Mouse (Mus musculus) heart, postnatal 4 days (tissue): ENCODE data around the gene Lhpp. TPM values are rescaled to one million over a fixed set of nuclear protein-coding genes. Genes with fewer than 3 reads are reported as not detected.
A peak's percentile ranks its signal among the peaks of the same experiment; 100 is the strongest.

Experiments
- DNase-seq: peaks from one replicate; pipeline ENCODE4 v3.0.0; 2021
- total RNA-seq, 2 experiments: library from RNA; stranded (reverse); gene quantifications; 2 replicates each; pipeline ENCODE4 v1.2.3; 2021

Lhpp gene
- total RNA-seq, 2 experiments from 2014 or later, result 21.4 to 25.4 TPM

DNA sequence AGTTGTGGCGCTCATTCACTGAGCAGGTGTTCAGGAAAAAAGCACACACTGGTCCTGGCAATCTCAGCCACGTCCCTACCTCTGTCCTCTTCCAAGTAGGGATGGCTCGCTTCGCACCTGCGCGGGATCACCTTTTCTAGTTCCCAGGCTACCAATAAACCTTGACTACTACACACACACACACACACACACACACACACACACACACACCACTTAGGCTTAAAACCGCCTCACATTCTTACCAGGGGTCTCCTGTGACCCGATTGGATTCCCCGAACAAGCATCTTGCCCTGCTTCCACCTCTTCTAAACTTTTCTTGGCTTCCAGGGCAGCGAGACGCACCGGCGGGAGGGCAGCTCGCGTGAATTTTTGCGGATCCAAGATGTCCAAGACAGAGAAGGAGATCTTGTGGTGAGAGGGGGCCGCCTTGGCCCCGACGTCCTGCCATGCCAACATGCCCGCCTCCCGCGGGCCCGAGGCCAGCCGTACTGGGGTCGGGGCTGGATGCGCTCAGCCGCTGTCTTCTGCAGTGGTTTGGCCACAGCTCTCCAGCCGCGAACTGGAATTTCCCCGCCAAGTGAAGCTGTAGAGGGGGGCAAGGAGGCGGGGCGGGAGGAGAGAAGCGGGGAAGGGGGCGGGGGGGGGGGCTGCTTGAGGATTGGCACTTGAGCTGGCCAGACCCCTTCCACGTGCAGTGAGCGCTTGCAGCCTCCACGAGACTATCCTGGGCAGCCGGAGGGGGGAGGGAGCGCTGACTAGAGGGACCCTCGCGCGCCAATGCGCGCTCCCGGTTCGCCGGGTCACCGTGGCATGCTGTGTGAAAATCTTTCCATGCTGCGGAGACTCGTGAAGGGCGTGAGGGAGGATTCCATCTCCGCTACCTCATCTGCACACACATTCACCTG is 11.1 kb upstream of the Lhpp start, which contains the start of gene Nkx1-2:
TSS of gene Nkx1-2 (minus strand) at position 567 of the 905 bp plus-strand sequence.
- DNase-seq, result no peak

DNA sequence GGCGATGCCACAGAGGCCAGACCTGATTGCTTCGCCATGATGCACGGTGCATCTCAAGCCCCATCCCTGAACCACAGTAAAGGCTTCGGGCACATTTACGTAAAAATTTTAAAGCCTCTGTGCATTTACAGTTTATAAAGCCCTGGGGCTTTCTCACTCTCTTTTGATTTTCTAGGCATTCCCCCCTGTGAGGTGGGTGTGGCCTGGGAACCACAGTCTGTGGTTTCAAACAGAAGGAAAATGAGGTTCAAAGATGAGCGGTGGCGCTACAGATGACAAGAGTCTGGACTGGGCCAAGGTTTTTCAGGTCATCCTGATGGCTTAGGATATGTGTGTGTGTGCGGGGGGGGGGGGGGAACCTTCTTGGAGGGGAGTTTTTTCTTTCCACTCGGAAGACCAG is 10.4 kb upstream of the Lhpp start:
- DNase-seq, result no peak

DNA sequence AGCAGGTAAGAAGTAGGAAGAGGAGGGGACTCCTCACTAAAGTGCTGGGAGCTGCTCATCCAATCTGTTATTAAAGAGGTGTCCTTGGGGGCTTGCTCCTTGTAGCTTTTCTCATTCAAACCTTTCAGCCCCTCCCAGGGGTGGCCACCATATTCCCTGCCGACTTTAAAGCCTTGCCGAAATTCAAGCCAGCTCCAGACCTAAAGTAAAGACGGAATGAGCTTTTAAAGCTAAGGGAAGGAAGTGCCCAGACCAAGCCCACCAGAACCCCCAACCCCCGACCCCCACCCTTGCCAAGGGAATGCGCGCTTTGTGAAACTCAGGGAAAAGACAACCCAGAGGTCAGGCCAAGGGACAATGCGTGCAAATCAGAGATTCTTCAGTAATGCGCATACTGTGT is 9.5 kb upstream of the Lhpp start:
- DNase-seq, result no peak

DNA sequence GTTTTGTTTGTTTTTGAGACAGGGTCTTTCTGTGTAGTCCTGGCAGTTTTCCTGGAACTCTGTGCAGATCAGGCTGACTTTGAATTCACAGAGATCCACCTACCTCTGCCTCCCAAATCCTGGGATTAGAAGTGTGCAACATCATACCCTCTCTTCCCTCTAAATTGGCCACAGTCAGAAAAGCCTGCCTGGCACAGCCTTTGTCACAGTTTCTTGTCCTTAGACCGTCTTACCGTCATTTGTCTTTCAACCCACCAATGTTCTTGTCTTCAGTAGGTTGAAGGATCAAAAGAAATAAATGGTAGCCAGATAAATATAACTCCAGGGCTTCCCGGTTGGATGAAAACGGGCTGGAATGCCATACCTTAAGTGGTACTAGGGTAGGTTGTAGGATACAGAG is 5.7 kb upstream of the Lhpp start:
- no peak for DNase-seq

DNA sequence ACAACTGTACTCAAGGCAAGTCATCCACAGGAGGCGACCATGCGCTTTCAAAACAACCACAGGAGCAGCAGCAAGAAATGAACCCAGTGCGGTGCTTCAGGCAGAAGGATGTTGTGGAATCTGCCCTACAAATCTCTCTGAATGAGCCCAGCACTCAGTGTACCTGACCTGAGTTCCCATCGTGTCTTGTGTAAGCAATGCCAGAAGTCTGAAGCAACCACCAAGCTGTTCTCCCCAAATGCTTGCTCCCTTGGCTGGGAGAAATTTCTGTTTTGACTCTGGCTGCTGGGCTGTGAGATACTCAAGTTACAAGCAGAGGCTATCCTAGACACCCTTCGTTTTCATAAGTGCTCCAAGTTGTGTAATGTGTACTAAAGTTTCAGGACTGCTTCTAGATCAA is 4.7 kb upstream of the Lhpp start:
- no peak for DNase-seq

DNA sequence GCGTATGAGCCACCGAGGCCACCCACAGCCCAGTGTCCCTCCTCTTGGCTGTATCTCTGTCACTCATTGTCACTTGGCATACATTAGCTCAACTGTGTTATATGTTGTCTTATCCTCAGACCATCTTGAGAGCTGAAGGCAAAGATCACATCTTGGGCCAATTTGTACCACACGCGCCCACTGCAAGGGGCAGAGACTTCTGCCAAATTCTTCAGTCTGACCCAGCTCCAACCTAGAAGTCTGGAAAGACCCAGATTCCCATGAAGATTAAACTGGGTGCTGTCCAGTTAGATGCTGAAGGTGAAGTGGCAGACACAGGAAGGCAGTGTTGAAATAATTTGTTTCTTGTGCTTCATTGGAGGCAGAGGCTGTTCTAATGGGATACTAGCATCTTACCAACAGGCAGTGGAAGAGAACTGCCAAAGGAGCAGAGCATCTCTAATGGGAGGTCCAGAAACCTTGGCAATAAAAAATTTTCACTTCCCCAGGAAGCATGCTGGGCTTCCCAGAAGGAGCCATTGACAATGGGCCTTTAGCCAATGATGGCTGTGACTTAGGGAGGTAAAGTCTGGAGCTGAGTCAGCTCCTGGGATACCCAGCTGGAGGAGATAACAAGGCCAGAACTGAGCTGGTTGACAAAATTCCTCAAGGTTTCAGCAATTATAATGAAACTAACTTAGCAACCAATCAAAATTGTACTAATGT is 2.0 kb upstream of the Lhpp start:
- no peak for DNase-seq

DNA sequence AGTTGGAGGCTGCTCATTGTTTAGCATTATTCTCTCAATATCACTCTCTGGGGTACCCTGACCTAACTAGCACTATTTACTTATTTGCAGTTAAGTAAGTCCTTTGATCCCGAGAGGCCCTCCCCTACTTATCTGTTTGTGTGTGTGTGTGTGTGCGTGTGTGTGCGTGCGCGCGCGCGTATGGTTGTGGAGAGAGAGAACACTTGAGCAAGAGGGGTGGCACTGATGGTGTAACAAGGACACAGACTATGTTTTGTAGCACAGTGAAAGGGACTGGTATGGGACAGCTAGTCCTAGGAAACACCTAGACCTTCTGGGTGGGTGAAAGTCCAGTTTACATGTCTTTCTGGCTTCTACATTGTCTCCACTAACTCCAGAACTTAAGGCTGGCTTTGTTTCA is 1.1 kb downstream of the Lhpp start:
- DNase-seq, result no peak

DNA sequence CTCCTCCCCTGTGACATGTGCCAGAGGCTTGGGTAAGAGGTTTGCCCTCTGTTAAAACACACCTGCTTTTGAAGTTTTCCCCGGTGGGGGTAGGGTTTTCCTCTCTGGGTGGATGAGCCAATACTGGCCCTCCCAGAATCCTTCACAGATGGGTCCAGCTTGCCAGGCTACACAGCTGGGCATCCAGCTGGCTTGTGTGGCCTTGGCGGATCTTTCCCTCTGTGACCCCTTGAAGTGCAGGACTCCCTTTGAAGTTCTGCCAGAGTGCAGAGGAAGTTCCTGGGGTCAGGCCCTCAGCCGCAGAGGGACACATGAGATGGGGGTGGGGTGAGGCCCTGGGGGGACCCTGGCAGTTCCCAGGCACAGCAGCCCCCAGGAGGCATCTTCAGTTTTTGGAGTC is 4.9 kb downstream of the Lhpp start:
- no peak for DNase-seq

DNA sequence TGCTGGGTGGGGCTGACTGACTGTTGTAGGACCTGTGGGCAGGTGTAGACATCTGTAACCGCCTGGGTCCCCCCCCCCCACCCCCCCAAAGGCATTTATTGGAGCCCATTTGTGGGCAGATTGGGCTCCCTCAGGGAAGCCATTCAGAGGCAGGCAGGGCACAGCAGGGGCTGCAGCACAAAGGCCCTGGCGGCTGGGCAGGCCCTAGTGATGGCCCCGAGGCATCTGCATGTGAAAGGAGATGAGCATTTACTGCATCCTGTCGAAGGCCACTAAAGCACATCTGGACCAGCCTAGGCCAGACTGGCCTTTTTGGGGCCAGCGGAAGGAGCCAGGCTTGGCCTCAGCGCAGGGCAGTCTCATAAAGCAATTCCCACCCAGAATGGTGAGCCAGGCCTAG is 6.0 kb downstream of the Lhpp start:
- DNase-seq, result no peak

DNA sequence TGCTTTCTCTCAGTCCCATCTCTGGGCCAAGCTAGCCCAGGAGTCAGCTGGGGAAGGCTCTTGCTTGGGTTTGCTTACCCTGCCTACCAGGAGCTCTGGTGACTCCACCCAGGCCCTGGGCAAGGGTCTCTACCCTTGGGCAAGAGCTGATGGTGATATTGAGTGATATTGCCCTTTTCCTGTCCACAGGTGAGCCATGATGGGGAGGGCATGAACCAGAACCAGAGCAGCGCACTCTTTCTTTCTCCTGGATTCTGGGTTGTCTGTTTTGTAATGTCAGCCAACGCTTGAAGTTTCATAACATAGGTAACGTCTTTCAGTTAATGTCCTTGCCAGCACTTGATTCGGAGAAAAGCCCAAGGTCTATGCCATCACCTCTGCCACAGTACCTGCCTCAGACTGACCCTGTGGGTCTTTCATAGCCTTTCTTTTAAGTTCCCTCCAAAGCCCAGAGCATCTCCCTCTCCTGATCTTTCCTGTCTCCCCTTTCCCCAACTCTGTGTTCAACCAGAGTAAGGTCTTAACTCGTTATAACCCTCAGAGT is 6.7 kb downstream of the Lhpp start:
- no peak for DNase-seq

DNA sequence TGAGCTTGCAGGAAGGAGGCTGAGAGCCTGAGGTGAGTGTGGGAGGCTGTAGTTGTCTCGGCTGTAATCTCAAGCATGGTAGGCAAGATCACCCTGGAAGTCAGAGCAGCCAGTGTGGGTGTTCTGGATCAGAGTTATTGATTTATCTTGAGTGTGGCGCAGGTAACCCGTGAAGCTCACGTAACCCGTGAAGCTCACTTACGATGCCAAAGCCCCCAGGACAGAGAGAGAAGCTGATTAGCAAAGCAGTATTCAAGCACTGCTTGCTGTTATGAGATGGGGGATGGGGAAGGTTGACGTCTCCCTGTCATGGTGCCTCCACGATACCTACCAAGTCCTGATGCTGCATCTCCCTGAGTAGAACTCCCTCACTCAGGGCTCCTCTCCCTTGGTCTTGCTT is 9.1 kb downstream of the Lhpp start:
- no peak for DNase-seq

DNA sequence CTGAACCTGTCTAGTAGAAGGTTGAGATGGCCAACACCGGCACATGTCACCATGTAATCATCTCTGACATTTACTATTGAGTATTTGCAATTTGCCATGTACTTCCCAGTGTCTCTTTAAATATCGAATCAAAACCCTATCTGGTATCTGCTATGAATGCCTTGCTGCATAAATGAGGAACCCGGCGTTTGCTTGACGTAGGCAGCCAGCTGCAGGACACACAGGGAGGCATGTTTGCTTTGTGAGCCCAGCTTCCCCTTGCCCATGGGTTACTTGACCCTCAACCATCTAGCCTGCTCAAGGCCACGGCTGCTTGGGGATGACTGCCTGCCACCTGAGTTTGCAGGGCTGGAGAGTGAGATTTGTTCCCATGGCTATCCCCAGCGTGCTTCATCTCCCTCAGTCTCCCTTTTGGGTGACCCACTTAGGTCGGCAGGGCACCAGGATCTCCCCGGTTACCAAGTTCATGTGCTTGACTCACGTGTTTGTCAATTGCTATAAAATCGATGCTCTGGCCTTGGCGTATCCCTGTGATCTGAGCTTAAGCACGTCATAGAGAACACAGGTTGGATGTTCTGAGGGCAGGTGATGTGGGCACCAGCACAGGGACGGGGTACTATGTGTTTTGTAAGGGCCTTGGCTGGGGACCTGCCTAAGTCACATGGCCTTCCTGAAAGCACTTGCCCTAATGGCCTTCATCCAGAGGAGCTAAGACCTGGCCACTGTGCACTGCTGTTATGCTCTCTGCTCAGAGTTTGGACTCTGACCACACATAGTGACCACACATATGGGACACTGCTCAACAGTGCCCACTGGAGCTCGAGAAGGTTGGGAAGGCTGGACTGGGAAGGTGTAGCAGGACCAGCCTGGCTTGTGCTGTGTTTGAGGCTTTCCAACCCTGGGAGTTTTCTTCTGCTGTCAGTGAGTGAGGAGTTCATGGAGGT is 9.8 kb downstream of the Lhpp start:
- no peak for DNase-seq

DNA sequence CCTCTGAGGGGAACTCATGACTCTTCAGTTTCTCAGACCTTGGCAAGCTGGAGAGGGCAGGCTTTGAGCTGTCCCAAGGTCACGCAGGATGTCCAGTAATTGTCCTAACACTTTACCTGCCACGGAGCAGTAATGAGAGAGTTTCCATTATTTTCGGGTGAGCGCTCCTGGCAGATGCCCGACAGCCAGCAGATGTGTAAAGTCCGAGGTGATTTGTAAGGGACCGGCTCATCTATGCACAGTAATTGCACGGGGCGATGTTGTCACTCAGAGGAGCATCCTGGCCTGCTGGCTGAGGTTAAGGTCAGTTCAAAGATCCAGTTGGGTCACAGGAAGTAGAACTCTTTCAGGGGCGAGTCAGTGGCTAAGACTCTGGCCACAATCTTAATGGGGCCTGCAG is 13.7 kb downstream of the Lhpp start:
- no peak for DNase-seq

DNA sequence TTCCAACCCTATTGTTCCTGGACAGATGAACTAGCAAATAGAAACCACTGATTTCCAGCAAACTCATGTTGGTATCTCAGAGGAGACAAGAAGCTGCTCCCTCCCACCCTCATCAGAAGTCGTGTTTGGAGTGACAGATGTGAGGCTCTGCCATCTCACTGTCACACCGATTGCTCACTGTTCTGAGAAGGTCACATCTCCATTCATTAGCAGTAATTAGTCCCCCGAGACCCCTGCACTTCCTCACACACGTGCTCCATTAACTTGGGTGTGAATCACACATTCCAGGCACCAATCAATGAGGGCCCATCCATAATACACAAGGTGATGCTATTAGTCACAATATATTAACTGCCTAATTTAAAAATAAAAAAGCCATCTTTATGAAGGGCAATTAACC is 15.7 kb downstream of the Lhpp start:
- DNase-seq, result no peak

DNA sequence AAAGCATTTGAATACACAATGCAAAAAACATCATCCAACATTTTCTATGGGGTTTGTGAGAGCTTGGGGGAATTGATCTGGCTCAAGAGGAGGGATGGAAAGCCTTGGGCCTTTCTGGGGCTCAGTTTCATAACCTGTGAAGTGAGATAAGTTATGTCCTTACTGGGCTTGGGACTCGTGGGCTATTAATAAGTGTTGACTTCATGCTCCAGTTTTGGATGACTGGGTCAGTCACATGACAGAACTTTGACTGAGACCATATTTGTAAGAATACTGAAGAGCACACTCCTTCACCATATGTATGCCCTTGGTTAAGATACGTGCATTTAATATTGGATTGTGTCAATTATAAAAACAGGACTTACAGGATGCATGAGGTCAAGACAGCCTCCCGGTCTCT is 17.0 kb downstream of the Lhpp start:
- DNase-seq, result peak; percentile 39

DNA sequence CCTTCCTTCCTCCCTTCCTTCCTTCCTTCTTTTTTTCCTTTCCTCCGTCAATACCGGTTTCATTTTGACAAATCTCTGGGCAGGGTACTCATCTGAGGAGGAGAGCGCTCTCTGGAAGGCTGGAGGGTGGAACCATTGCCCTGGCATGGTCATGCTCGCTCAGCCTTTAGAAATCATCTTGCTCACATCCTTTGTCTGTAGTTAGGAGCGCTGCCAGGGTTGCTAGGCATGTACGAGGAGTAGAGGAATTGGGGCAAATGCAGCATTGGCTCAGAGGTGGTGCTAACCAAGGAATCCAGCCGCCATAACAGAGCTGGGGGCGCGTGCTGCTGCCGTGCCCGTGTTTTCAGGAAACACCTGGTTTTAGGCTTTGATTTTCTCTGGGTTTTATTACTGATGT is 20.9 kb downstream of the Lhpp start:
- DNase-seq, result no peak

DNA sequence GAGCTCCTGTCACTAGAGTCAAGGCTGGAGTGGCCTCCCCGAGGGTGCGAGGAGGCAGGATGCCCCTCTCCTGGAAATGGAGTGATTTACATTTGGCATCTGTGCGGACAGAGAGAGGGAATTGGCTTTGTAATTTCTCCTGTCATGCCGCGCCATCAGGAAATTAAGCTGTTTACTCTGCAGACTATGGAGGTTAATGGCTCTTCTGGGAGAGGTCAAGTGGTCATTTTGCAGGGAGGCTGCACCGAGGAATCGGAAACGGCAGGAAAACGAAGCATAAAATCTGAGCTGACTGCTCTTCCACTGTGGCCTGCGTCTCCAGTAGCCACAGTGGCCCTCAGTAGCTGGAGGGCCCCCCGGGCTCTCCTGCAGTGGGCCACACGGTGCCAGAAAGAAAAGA is 26.9 kb downstream of the Lhpp start:
- DNase-seq, result no peak

DNA sequence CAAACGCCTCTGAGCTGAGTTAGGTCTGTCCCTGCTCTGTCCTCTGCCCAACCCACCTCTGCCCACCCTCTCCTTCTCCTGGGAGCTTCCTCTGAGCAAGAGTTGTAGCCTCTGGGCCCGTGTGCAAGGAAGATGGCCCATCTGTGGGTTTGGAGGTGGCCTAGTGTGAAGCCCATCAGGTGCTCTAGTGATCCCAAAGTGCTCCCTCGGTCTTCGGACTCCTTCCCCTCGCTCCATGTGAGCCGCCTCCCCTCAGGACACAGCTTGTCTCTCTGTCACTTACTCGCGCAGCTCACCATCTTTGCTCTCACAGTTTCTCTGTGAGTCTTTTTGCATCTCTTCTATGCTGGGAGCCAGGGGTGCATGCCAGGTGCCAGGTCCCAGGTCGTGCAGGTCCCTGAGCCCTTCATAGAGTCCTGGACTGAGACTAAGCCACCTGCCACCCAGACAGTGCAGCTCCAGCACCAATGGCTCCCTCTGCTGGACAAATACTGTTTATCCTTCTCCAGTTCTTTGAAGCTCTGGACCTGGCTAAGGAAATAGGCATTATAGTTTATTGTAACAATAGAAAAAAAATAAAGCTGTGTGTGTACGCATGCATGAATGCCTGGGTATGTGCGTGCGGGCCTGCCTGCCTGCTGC is 28.1 kb downstream of the Lhpp start:
- peak; percentile 57 for DNase-seq

DNA sequence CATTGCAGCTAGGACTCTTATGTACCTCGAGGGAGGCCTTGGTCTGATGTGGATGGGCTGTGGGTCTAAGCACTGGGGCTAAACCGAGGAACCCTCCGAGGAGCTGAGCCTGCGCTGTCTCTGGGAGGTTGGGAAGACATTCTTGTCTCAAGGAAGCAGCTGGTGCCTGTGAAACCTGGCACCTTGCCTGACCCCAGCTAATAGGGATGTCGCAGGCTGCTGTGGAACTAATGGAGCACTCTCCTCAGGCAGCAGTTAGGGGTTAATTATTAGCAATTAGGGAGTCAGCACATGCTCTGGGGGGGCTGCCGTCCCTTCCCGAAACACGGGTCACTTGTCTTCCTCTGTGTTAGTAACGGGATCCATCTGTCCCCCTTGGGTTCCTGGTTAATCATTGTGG is 30.5 kb downstream of the Lhpp start:
- peak; percentile 46 for DNase-seq

DNA sequence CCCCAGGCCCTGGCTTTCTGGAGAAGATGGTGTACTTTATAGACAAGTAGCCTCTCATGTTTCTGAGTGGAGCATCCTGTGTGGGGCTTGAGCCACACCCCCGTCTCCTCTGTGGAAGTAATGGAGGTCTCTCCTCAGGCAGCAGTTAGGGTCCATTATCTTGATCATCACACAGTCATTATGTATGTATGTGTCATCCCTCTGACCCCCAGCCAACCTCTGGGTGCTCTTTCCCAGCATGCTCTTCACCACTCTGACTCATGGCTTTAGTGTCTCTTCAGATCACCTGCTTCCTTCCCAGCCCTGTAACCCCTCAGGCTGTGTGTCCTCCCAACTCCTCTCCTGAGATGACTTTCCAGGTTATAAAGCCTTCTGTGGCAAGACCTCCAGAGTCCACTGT is 31.2 kb downstream of the Lhpp start:
- no peak for DNase-seq

DNA sequence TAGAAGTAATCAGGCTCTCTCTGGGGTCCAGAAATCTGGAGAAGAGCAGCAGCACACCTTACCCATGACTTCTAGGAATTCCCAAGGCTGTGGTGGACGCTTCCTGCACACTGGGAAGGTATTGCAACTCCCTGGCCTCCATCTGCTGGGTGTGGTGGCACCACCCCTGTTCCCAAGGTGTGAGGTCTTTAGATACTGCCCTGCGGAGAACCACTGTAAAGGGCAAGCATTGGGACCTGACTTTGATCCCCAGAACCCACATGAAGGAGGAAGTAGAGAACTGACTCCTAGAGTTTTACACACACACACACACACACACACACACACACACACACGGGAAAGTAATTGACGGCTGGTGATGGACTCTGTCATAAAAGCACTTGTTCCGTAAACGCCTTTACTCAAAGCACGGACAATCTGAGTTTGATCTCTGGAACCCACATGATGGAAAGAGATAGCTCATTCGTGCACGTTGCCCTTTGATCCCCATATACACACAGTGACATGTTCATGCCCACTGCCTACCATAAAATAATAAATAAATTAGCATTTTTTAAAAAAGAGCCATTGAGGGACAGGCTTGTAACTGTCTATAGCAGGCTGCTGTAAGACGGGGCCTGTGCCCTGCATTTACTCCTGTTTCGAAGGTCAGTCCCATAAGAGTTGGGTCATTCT is 34.3 kb downstream of the Lhpp start:
- DNase-seq, result no peak
